Mouse (Mus musculus) hindbrain, embryonic 11.5 days (tissue): Measurements from ENCODE around the gene Enkd1. TPM values are rescaled to one million over a fixed set of nuclear protein-coding genes. Genes with fewer than 3 reads are reported as not detected.

Source experiments
- polyA plus RNA-seq: library from polyadenylated mRNA; unstranded; fragments of >200 nt; fragmentation: Nextera tagmentation; extraction: Ambion mirVana; gene quantifications from 2 replicates; pipeline ENCODE4 v1.2.1, GENCODE M21; 2014

Gene Enkd1
- polyA plus RNA-seq, 1 experiment from 2014 or later, result 27.9 TPM

Other genes with a start within 250 kb of the Enkd1 start
- gene Tppp3, start 236.7 kb downstream of the Enkd1 start, polyA plus RNA-seq, result 206 and 218 TPM in 2 replicates
- gene Zdhhc1, start 211.3 kb downstream of the Enkd1 start, polyA plus RNA-seq, result 19.0 and 19.7 TPM in 2 replicates
- 19.6 and 21.1 TPM in 2 replicates for gene Hsd11b2, start 189.5 kb downstream of the Enkd1 start, polyA plus RNA-seq
- gene Atp6v0d1, start 142.2 kb downstream of the Enkd1 start, polyA plus RNA-seq, result 141 and 155 TPM in 2 replicates
- 11.8 and 12.4 TPM in 2 replicates for gene Ripor1, start 103.0 kb downstream of the Enkd1 start, polyA plus RNA-seq
- 115 and 121 TPM in 2 replicates for gene Ctcf, start 71.6 kb downstream of the Enkd1 start, polyA plus RNA-seq
- gene Agrp, start 70.8 kb downstream of the Enkd1 start, polyA plus RNA-seq, result 0.68 and 2.1 TPM in 2 replicates
- gene Carmil2, start 21.9 kb downstream of the Enkd1 start, polyA plus RNA-seq, result 3.9 TPM in 2 replicates
- gene Acd, start 7.1 kb downstream of the Enkd1 start, polyA plus RNA-seq, result 70.0 and 74.1 TPM in 2 replicates
- gene Pard6a, start 7.1 kb downstream of the Enkd1 start, polyA plus RNA-seq, result 25.9 and 26.8 TPM in 2 replicates
- 0.31 TPM in 1 of 2 replicates, not detected in the other for gene 4933405L10Rik, start 555 bp downstream of the Enkd1 start, polyA plus RNA-seq
- 38.3 and 41.6 TPM in 2 replicates for gene Gfod2, start 50.5 kb upstream of the Enkd1 start, polyA plus RNA-seq
- gene Ranbp10, start 119.1 kb upstream of the Enkd1 start, polyA plus RNA-seq, result 13.7 and 17.8 TPM in 2 replicates
- 1.2 and 1.4 TPM in 2 replicates for gene Tsnaxip1, start 119.5 kb upstream of the Enkd1 start, polyA plus RNA-seq
- 55.4 TPM in 2 replicates for gene Cenpt, start 145.1 kb upstream of the Enkd1 start, polyA plus RNA-seq
- 60.5 and 66.7 TPM in 2 replicates for gene Thap11, start 146.9 kb upstream of the Enkd1 start, polyA plus RNA-seq
- 256 and 278 TPM in 2 replicates for gene Nutf2, start 152.4 kb upstream of the Enkd1 start, polyA plus RNA-seq
- gene Edc4, start 172.7 kb upstream of the Enkd1 start, polyA plus RNA-seq, result 31.9 and 32.6 TPM in 2 replicates
- not detected in 2 replicates for gene Nrn1l, start 185.4 kb upstream of the Enkd1 start, polyA plus RNA-seq
- 11.1 and 12.5 TPM in 2 replicates for gene Pskh1, start 192.2 kb upstream of the Enkd1 start, polyA plus RNA-seq
- 0.81 and 1.3 TPM in 2 replicates for gene Ctrl, start 225.7 kb upstream of the Enkd1 start, polyA plus RNA-seq
- 21.6 and 24.6 TPM in 2 replicates for gene Psmb10, start 230.2 kb upstream of the Enkd1 start, polyA plus RNA-seq
- 0.54 and 0.73 TPM in 2 replicates for gene Lcat, start 235.2 kb upstream of the Enkd1 start, polyA plus RNA-seq